Mouse (Mus musculus) C2C12 (cell line): ENCODE results near the gene Vmn1r5. TPM values are rescaled to one million over a fixed set of nuclear protein-coding genes. Genes with fewer than 3 reads are reported as not detected.
"Not testable (repeated sequence)": the region's sequence is repeated elsewhere in the genome, so short reads cannot be mapped to it uniquely, and the experiment has no call there.

ENCODE experiments used
- H3K27me3 ChIP-seq: one replicate; pipeline ENCODE4 v1.6.1; 2011; ENCODE audit not compliant: control insufficient read depth, insufficient read depth, insufficient read length
- H3K36me3 ChIP-seq: one replicate; pipeline ENCODE4 v1.6.1; 2011; ENCODE audit not compliant: control insufficient read depth, insufficient read depth
- H3K4me3 ChIP-seq: one replicate; pipeline ENCODE4 v1.5.1; 2011; ENCODE audit warnings: mild to moderate bottlenecking, control low read depth; ENCODE audit not compliant: poor library complexity, insufficient read depth, severe bottlenecking
- H3K79me2 ChIP-seq: one replicate; pipeline ENCODE4 v1.6.1; 2011; ENCODE audit not compliant: control insufficient read depth, insufficient read depth
- H3K79me3 ChIP-seq: one replicate; pipeline ENCODE4 v1.6.1; 2011; ENCODE audit warnings: low read depth, control low read depth
- H3ac ChIP-seq: one replicate; pipeline ENCODE3; 2011; ENCODE audit warnings: low read depth; ENCODE audit not compliant: control insufficient read depth, insufficient read length
- CEBPB ChIP-seq: IDR thresholded peaks from one replicate; pipeline ENCODE4 v1.6.1; 2011; ENCODE audit warnings: low read depth, mild to moderate bottlenecking, control low read depth, moderate library complexity
- CTCF ChIP-seq: IDR thresholded peaks from one replicate; pipeline ENCODE4 v1.5.1; 2011; ENCODE audit not compliant: control insufficient read depth, insufficient read depth, insufficient read length
- FOSL1 ChIP-seq: IDR thresholded peaks from one replicate; pipeline ENCODE4 v1.8.0; 2011; ENCODE audit warnings: mild to moderate bottlenecking, low read length; ENCODE audit not compliant: poor library complexity, insufficient read depth, severe bottlenecking
- MAX ChIP-seq: IDR thresholded peaks from one replicate; pipeline ENCODE4 v1.6.1; 2011; ENCODE audit warnings: mild to moderate bottlenecking, control low read depth
- MYOD1 ChIP-seq: IDR thresholded peaks from one replicate; pipeline ENCODE4 v1.6.1; 2011; ENCODE audit warnings: low read depth; ENCODE audit not compliant: control insufficient read depth, insufficient read length
- MYOG ChIP-seq: IDR thresholded peaks from one replicate; pipeline ENCODE4 v1.6.1; 2011; ENCODE audit not compliant: control insufficient read depth, insufficient read length; ENCODE audit errors: extremely low read depth
- USF1 ChIP-seq: IDR thresholded peaks from one replicate; pipeline ENCODE4 v1.6.1; 2011; ENCODE audit warnings: low read depth, mild to moderate bottlenecking, control low read depth, moderate library complexity
- polyA plus RNA-seq: library from polyadenylated mRNA; unstranded; fragments of >200 nt; fragmentation: generic; extraction: Trizol; gene quantifications from one replicate; pipeline ENCODE4 v1.2.1, GENCODE M21; 2012; ENCODE audit warnings: missing spikeins

The Vmn1r5 gene
- polyA plus RNA-seq, 1 experiment = not detected

DNA sequence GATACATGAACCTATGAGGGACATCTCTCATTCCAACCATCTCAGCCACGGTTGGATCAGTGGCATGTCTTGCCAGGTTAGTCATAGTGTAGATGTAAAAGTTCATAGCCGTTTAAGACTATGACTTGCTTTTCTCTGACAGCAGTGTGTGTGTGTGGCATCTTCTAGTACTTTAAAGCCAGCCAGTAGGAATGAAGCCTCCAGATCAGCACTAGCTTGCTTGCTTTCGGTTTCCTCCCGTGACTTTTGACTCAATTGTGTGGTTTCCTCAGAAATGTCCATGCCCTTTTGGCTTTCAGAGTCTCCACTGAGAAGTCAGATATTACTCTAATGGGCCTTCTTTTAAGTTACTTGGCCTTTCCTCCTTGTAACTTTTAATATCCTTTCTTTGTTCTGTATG is 35.7 kb upstream of the Vmn1r5 start:
- Histone ChIP-seq H3K27me3 (no peaks in the 10 kb centered on the region), H3K79me3 (no peaks in the 10 kb centered on the region), H3K36me3 (no peaks in the 10 kb centered on the region), H3K79me2 (no peaks in the 10 kb centered on the region), H3K4me3 (no peak overlapping the region), H3ac (no peak overlapping the region)
- no peak for TF ChIP-seq MAX
- no peak for TF ChIP-seq CTCF
- no peak for TF ChIP-seq CEBPB
- TF ChIP-seq USF1 = no peak
- TF ChIP-seq MYOD1 = no peak
- TF ChIP-seq MYOG = no peak
- TF ChIP-seq FOSL1 = no peak

DNA sequence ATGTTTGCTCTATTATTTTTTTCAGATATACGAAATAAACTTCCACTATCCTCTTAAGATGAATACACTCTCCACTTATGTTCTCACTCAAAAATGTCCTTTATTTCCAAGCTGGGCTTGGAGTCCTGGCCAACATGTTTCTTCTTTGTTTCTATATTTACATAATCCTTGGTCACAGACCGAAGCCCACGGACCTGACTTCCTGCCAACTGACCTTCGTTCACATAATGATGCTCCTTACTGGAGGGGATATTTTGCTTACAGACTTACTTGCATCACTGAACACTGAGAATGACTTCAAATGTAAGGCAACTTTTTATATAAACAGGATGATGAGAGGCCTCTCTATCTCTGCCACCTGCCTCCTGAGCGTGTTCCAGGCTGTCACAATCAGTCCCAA is 13.6 kb upstream of the Vmn1r5 start:
- no peaks in the 10 kb centered on the region for H3K36me3 ChIP-seq
- H3K4me3 ChIP-seq = no peak overlapping the region
- no peaks in the 10 kb centered on the region for H3K27me3 ChIP-seq
- TF ChIP-seq USF1 = no peak
- TF ChIP-seq MYOG = no peak
- no peak for TF ChIP-seq CEBPB
- TF ChIP-seq MAX = no peak
- no peak for TF ChIP-seq MYOD1
- no peak for TF ChIP-seq CTCF
- no peak for TF ChIP-seq FOSL1
- no peak overlapping the region for H3ac ChIP-seq
- no peaks in the 10 kb centered on the region for H3K79me3 ChIP-seq
- H3K79me2 ChIP-seq = no peaks in the 10 kb centered on the region

DNA sequence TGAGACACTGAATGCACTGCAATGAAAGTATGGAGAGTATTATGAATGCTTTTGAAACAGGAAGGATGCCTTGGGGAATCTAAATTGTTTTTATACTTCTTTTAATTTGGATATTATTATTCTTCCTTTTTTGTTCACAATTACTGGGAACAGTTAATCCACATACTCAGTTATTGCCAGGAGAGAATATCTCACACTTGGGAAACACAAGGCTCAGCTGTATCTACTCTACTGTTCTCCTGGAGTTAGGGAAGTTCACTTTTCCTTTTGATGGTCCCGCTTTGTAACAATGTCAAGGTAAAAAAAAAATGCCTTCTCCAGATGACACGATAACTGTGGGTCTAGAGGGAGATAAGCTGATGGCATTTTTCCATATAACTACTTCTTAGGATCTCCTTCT is 26.9 kb downstream of the Vmn1r5 start, which contains the start of gene Vmn1r6:
Gene Vmn1r6 (plus strand): TSS at position 301 of the 400 bp plus-strand sequence.
- no peaks in the 10 kb centered on the region for H3K36me3 ChIP-seq
- no peak within 1 kb of the TSS for H3ac ChIP-seq
- H3K79me2 ChIP-seq = no peaks in the 10 kb centered on the region
- no peak within 1 kb of the TSS for H3K4me3 ChIP-seq
- no peaks in the 10 kb centered on the region for H3K27me3 ChIP-seq
- no peak for TF ChIP-seq USF1
- H3K79me3 ChIP-seq = no peaks in the 10 kb centered on the region

DNA sequence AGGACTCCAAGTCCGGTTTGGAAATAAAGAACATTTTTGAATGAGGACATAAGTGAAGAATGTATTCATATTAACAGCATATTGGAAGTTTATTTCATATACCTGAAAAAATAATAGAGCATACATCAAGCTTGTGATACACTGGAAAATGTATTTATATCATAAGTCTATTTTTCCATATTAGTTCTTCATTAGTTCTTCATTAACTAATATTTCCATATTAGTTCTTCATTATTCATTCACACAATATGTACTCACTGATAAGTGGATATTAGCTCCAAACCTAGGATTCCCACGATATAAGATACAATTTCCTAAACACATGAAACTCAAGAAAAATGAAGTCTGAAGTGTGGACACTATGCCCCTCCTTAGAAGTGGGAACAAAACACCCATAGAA is 55.2 kb downstream of the Vmn1r5 start, which contains the start of gene Vmn1r7:
Gene Vmn1r7 (minus strand): TSS at position 101 of the 400 bp plus-strand sequence.
- H3ac ChIP-seq, H3K4me3 ChIP-seq, H3K36me3 ChIP-seq, H3K27me3 ChIP-seq, H3K79me3 ChIP-seq, H3K79me2 ChIP-seq: not testable (repeated sequence)

DNA sequence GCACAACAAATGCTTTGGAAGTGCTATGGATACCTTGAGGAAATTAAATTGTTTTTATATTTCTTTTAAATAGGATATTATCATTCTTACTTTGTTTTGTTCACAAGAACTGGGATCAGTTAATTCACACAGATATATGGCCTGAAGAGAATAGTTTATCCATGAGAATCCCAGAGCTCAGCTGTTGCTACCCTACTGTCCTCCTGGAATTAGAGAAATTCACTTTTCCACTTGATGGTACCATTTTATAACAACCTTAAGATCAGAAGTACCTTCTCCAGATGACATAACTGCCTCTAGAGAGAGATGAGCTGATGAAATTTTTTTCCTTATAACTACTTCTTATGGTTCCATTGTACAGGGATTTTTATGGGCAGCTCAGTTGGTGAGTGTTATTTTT is 61.9 kb downstream of the Vmn1r5 start, which contains the start of gene Vmn1r8:
Gene Vmn1r8 (plus strand): TSS at position 301 of the 400 bp plus-strand sequence.
- no peak within 1 kb of the TSS for H3K4me3 ChIP-seq
- H3K27me3 ChIP-seq = no peaks in the 10 kb centered on the region
- no peak for TF ChIP-seq USF1
- no peak for TF ChIP-seq FOSL1
- no peaks in the 10 kb centered on the region for H3K79me2 ChIP-seq
- H3K36me3 ChIP-seq = no peaks in the 10 kb centered on the region
- no peaks in the 10 kb centered on the region for H3K79me3 ChIP-seq
- no peak within 1 kb of the TSS for H3ac ChIP-seq

DNA sequence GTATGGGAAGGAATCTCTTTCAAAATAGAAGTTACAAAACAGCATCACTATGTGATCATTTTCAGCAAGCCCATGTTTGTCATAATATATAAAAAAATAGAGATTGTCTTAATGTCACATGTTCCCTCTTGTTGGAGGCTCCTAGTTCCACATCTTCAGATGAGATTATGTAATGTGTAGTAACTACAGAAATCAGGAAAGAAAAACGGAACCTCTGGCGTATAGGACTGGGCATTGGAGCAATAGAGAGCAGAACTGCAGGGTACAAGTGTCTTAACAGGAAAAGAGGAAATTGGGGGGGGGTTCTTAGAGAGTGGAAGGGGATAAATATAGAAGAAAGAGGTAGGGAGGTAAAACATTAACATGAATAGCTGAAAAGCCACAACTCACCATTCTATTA is 64.6 kb downstream of the Vmn1r5 start:
- Histone ChIP-seq H3K79me3 (no peaks in the 10 kb centered on the region), H3K36me3 (no peaks in the 10 kb centered on the region), H3K4me3 (no peak overlapping the region), H3K27me3 (no peaks in the 10 kb centered on the region), H3K79me2 (no peaks in the 10 kb centered on the region), H3ac (no peak overlapping the region)
- TF ChIP-seq MYOG (no peak), CTCF (no peak), CEBPB (no peak), USF1 (no peak), MAX (no peak), MYOD1 (no peak), FOSL1 (no peak)

Other genes with a start within 250 kb of the Vmn1r5 start
- gene Kbtbd2, start 172.5 kb upstream of the Vmn1r5 start, polyA plus RNA-seq = 14.8 TPM
- gene Fkbp9, start 138.2 kb upstream of the Vmn1r5 start, polyA plus RNA-seq = 90.4 TPM
- 11.8 TPM for gene Nt5c3, start 46.3 kb upstream of the Vmn1r5 start, polyA plus RNA-seq
- 0.04 TPM for gene Vmn1r4, start 46.3 kb upstream of the Vmn1r5 start, polyA plus RNA-seq
- not detected for gene Vmn1r6, start 27.0 kb downstream of the Vmn1r5 start, polyA plus RNA-seq
- gene Vmn1r7, start 55.1 kb downstream of the Vmn1r5 start, polyA plus RNA-seq = not detected
- gene Vmn1r8, start 62.0 kb downstream of the Vmn1r5 start, polyA plus RNA-seq = not detected
- not detected for gene Vmn1r9, start 96.5 kb downstream of the Vmn1r5 start, polyA plus RNA-seq
- not detected for gene Vmn1r10, start 139.2 kb downstream of the Vmn1r5 start, polyA plus RNA-seq
- gene Vmn1r11, start 163.2 kb downstream of the Vmn1r5 start, polyA plus RNA-seq = not detected
- not detected for gene Vmn1r12, start 186.6 kb downstream of the Vmn1r5 start, polyA plus RNA-seq
- gene Vmn1r13, start 233.0 kb downstream of the Vmn1r5 start, polyA plus RNA-seq = not detected